Mouse (Mus musculus): ENCODE measurements around the gene Zdhhc16. TPM values are rescaled to one million over a fixed set of nuclear protein-coding genes. Genes with fewer than 3 reads are reported as not detected.
"Not testable (repeated sequence)": the region's sequence is repeated elsewhere in the genome, so short reads cannot be mapped to it uniquely, and the experiment has no call there.

The Zdhhc16 gene
- total RNA-seq, 2 experiments from 2014 or later: 22.1 to 46.8 TPM

DNA sequence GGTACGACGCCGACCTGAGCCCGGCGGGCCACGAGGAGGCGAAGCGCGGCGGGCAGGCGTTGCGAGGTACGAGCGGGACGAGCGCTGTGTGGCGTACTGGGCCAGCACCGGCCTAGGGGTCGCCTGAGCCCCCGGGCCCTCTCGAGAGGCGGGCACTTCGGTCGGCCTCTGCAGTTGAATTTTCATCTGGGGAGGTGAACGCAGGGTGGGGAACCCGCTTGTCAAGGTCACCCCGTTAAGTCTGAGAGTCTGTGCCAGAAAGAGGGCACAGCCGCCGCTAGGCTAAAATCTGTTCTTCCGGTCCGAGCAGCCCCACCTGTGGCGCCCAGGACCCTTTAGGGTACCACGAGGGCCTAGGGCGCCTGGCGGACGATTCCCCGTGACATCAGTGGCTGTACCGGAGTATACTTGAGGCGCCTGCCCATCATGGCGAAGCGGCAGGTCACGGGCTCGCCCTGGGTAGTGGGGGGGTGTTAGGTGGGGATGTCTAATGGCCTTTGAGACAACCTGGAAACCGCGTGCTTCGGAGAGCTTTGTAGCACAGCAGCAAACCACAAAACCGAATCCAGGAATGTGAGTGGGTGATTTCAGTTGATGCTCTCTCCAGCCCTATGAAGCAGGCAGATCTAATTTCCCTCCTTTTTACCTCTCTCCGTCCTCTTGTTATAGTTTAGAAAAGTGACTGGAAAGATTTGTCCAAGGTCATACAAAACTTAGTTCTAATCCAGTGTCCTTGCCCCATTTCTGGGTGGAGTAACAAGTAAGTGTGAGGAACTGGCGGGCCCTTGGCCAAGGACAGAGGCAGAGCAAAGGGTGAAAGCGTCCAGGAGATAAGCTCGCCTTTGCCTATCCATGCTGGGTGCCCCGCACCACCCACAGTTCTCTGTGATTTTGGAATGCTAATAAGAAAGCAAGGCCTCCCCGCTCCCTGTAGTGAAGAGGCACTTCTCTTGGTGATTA, 20.9 kb upstream of the Zdhhc16 start:
- ATAC-seq (replicated peaks; ENCODE audit: low FRiP score, low TSS enrichment, poor library complexity, severe bottlenecking): peak; percentile 43; the same call in 1 of the 2 replicates

DNA sequence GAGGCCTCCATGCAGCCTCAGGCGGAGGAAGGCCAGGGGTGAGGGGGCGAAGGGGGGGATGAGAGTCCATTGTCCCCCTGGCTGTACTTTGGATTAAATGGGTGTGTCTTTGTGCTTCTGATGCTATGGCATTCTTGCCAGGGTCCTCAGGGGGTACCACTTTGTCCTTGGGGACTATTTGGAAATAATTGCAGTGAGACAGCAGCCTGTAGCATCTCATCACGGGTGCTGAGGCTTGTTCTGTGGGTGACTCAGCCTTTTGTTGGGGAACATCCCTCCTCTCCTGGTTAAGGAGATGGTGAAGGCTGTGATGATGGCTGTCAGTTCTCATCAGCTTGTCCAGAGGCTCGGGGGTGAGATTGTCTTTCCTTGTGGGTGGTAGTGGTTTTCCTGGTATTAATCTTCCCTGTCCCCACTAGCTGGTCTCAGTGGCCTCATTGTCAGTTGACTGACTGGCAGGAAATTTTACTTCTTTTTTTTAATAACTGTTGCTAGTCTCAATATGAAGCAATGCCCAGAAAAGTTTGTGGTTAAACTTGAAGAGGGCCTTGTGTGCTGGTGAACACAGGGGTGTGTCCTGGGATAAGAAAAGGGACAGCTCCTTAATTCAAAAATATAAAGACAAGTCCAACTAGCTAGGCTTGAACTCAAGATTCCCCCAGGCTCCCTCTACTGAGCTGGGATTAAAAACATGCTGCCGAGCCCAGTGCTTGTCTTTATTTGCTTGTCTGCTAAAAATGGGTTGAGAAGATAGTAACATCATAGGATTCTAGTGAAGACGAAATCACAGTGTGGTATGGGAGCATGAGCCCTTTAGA, 19.3 kb upstream of the Zdhhc16 start:
- no peak for ATAC-seq (replicated peaks; ENCODE audit: low FRiP score, low TSS enrichment, poor library complexity, severe bottlenecking)

DNA sequence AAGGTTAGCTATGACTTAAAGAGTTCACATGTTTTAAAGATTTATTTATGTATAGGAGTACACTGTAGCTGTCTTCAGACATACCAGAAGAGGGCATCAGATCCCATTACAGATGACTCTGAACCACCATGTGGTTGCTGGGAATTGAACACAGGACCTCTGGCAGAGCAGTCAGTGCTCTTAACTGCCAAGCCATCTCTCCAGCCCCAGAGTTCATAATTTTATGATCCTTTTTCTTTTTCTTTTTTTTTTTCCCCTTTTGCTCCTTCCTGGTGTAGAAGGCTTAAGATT, 18.7 kb upstream of the Zdhhc16 start:
- not testable (repeated sequence) for ATAC-seq (replicated peaks; ENCODE audit: low FRiP score, low TSS enrichment, poor library complexity, severe bottlenecking)

DNA sequence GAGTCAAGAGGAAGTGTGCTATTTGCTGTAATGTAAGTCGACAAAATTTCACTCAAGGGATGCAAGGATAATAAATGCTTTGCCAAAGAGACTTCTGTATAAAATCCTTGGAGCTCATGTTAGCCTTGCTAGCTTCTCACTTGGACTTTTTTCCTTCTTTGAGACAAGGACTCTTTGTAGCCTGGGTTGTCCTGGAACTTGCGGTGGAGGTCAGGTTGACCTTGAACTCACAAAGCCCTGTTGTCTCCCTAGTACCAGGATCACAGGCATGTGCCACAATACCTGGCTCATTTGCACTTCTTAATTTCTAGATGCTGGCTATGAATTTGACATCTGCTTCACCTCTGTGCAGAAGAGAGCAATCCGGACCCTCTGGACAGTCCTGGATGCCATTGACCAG, 18.0 kb upstream of the Zdhhc16 start:
- no peak for ATAC-seq (replicated peaks; ENCODE audit: low FRiP score, low TSS enrichment, poor library complexity, severe bottlenecking)

DNA sequence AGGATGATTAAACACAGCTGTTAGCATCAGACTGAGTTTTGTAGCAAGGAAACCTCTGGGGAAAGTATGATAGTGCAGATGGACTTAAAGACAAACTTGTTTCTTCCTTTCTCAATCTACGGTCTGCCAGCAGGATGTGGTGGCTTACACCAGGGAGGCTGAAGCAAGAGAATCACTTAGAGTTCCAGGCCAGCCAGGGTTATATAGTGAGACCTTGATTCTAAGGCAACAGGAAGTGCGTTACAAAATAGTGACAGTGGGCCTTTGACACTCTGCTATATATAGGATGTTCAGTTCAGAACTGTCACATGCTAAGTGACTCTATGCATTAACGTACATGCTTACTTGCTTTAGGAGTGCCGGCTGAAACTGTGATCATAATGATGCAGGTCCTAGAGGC, 16.4 kb upstream of the Zdhhc16 start:
- ATAC-seq (replicated peaks; ENCODE audit: low FRiP score, low TSS enrichment, poor library complexity, severe bottlenecking): no peak

DNA sequence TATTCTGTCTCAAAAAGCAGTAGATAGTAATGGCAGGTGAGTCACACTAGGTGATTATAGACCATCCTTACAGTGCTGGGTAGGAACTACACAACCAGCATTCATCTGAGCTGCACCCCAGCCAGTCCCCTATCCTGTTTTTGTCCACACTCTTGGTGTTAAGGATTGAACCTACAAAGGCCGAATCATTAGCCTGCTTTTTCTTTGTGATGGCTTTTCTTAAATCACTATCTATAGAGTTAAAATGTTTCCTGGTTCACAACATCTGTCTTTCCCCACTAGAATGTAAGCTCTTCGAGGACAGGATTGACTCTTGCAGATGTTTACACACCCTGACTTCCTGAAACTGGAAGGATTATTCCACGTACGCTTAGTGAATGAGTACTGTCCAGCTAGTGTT, 13.8 kb upstream of the Zdhhc16 start:
- ATAC-seq (replicated peaks; ENCODE audit: low FRiP score, low TSS enrichment, poor library complexity, severe bottlenecking): no peak

DNA sequence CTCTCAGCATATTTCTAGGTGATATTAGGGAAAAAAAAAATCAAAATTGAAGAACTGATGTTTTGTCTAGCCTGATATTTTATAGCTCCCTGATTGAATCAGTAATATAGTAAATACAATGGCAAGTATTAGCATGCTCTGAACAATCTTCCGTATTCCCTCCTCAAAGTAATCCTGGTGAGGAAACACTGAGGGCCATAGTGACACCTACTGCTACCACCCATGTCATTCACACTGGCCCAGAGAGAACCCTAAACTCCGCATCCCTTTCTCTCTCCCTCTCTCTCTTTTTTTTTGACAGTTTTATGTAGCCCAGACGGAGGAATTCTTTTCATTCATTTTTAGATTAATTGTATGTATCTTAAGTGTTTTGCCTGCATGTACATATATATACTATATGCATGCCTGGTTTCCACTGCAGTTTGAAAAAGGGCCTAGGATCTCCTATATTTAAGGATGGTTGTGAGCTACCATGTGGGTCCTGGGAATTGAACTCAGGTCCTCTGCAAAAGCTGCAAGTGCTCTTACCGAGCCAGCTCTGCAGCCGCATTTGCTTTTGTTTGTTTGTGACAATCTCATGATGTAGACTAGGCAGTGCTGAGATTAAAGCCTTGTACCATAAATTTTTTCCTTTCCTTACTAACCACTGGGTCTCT, 12.7 kb upstream of the Zdhhc16 start:
- ATAC-seq (replicated peaks; ENCODE audit: low FRiP score, low TSS enrichment, poor library complexity, severe bottlenecking): no peak

DNA sequence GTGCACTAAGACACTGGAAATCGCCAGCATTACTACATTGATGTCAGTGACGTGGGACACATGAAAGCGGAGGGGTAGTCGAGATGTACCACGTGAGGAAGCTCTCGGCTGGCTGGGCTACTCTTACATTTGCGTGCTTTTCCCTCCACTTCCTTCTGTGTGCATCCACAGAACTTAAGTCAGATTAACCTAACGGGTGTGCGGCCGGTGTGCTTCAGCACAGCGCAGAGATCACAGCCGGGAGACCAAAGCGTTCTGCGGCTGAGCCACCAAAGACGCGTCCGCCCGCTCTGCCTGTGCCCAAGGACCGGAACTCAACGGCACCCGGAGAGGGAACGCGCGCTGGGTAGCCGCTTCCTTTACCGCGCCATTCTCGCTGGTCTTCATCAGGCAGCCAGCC, 594 bp upstream of the Zdhhc16 start:
- peak; percentile 40 for ATAC-seq (replicated peaks; ENCODE audit: low FRiP score, low TSS enrichment, poor library complexity, severe bottlenecking)

DNA sequence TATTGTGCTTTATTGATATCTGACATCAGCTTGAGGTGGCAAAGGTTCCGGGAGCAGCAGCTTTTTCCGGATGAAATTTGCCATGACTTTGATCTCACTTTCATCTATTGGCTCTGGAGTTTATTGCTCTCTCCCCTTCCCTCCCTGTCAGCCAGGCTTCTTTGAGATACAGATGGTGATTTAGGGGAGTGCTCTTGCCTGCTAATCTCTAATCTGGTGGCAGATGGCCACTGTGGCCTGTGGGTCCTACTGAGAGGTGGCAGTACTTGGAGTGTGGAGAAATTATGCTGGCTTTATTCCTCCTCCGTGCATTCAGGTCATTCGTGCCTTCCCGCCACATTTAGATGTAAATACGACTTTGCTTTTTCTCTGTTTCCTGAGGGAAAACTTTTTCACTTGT, 844 bp downstream of the Zdhhc16 start:
- peak; percentile 46; the same call in 1 of the 2 replicates for ATAC-seq (replicated peaks; ENCODE audit: low FRiP score, low TSS enrichment, poor library complexity, severe bottlenecking)

DNA sequence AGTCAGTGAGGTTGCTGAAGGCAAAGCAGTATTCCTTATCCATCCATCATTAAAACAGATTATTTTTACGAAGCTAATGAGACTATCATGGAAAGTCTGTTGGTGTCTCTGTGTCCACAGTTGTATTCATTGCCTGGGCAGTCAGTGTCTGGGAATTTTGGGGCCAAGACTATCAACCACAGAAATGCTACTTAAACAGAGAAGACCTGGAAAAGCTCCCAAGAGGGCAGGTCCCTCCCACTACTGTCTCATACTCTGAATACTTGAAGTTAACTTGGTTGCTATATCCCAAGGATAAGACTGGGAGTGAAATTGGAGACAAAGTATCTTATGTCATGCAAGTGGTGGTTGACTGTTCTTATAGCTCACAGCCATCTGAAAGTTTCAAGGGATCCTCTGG, 2.6 kb downstream of the Zdhhc16 start:
- ATAC-seq (replicated peaks; ENCODE audit: low FRiP score, low TSS enrichment, poor library complexity, severe bottlenecking): no peak

DNA sequence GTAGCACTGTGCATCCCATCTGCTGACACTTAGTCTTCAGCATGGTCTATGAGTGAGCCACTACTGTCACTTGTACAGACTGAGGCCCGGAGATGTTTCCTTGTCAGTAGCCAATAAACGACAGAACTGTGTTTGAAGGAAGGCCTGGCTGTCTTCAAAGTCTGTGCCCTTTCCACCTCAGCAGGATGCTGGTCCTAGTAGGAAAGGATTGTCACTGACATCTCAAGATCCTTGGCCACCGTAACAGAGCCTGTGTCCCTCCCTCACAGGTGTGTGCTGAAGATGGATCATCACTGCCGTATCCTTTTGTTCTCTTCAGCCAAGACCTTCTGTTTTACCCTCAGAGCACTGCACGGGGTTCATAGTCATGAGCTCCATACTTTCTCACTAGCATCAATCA, 5.3 kb downstream of the Zdhhc16 start:
- ATAC-seq (replicated peaks; ENCODE audit: low FRiP score, low TSS enrichment, poor library complexity, severe bottlenecking): no peak

DNA sequence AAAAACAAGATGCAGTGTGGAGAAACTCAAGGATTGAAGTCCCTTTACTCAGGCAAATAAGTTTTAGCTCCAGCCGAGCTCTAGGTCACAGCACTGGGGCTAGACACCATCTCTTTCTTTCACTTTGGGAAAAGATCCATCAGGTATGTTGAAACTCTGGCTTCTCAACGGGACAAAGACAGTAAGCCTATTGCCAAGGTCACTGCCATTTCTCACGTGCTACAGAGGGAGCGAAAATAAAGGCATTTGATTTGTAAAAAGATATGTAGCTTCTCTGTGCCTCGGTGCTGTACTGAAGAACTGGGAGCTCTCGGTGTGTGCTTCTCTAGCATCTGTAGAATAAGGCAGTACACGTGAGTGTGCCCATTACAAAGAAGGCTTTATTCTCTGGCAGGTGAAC, 10.6 kb downstream of the Zdhhc16 start:
- no peak for ATAC-seq (replicated peaks; ENCODE audit: low FRiP score, low TSS enrichment, poor library complexity, severe bottlenecking)

DNA sequence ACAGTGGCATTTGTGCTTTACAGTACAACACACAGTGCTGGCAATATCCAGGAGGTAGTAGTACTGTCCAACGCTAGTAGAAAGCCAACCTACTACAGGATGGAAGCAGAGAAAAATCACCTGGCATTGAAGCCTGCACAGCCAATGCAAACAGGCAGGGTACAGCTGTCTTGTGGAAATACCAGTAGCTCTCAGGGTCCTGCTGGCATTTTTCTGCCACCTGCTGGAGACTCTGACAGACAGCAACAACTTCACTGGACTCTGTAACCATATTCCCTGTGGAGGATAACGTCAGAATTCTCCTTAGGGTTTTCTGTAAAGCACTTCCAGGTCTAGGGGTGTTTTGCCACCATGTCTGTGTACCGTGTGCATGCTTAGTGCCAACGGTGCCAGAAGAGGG, 19.0 kb downstream of the Zdhhc16 start:
- ATAC-seq (replicated peaks; ENCODE audit: low FRiP score, low TSS enrichment, poor library complexity, severe bottlenecking): no peak; the same call in 1 of the 2 replicates

DNA sequence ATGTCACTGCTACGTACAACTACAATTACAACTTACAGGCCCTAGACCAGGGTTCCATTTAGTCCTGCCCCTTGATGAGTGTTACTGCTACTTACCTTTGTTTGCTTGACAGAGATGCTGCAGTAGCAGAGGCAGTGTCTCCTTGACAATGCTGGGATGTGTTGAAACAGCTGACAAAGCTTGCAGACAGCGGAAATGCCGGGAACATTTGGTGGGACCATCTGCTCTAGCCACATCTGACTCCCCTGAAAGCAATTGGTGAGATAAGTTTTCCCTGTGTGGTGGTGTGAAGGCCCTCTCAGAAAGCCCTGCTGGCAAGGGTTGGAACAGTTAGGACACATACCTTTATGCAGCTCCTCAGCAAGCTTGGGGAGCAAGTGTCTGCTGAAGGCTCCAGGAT, 20.3 kb downstream of the Zdhhc16 start:
- no peak for ATAC-seq (replicated peaks; ENCODE audit: low FRiP score, low TSS enrichment, poor library complexity, severe bottlenecking)

DNA sequence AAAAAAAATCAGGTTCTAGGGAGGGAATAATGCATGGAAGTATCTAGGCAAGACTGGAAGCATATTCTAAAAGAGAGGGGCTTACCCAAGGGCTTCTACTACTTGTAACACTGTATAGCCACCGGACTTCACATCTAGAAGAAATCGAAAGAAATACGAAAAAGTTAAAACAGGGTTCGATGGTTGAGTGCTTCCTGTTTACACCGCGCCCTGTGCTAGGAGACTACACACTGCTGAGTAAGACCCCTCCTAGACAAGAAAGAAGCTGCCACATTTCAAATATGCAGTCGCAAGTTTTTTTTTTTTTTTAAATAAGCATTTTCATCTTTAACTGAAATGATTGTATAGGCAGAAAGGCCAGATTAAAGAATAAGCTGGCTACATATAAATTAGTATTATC, 36.3 kb downstream of the Zdhhc16 start:
- no peak for ATAC-seq (replicated peaks; ENCODE audit: low FRiP score, low TSS enrichment, poor library complexity, severe bottlenecking)

DNA sequence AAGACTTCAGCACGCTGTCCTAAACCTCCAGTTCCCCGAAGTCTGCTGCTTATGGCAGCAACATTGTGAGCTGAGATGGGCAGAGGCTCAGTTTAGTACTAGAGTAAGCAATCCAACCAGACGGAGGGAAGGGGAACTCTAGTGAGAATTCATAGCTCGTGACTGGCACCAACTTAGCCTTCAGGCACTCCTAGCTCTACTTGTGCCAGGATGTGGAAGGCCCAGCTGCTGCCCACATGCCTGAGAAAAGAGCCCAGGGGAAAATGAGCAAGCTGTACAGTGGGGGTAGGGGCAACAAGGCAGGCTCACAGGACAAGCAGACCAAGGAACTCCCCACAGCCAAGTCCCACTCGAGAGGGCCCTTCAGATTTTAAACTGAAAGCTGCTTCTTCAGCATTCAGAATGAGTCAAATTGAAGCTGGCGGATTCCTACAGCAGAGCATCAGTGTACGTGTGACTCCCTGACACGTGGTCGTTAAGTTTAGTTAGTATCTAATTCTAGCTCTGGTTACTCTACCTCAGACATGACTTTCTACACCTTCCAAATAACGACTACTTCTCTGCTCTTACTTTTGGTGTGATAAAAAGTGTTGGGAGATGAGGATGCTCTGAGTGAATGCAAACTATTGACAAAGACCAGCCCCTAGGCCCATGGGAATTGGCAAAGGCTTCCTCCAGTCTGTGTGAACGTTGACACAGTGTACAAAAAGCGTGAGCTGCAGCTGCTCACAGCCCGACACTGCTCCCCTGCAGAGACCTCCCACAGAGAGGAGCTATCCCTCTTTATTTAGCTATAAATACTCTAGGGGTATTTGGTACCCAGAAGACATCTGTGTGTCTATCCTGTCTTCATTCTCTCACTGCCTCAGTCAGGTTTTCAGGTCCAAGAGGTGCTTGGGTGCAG, 40.9 kb downstream of the Zdhhc16 start:
- no peak for ATAC-seq (replicated peaks; ENCODE audit: low FRiP score, low TSS enrichment, poor library complexity, severe bottlenecking)

DNA sequence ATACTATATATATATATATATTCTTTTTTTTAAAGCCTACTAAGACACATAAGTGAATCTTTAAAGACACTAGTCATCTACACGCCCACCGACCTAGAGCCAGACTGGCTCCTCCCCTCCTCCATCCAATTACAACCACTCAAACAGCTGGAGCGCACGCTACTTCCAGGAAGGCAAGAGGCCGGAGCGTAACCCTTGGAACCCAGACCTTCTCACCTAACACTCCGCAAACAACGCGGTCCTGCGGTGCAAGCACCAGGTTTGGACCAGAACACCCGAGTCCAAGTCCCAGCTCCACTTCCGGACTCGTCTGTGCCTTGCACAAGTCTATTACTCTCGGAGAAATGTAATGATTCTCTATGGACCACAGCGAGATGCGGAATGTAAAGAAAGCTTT, 47.1 kb downstream of the Zdhhc16 start:
- ATAC-seq (replicated peaks; ENCODE audit: low FRiP score, low TSS enrichment, poor library complexity, severe bottlenecking): 0 out of 2 replicates have a peak, but pooled peaks have one; percentile 33

DNA sequence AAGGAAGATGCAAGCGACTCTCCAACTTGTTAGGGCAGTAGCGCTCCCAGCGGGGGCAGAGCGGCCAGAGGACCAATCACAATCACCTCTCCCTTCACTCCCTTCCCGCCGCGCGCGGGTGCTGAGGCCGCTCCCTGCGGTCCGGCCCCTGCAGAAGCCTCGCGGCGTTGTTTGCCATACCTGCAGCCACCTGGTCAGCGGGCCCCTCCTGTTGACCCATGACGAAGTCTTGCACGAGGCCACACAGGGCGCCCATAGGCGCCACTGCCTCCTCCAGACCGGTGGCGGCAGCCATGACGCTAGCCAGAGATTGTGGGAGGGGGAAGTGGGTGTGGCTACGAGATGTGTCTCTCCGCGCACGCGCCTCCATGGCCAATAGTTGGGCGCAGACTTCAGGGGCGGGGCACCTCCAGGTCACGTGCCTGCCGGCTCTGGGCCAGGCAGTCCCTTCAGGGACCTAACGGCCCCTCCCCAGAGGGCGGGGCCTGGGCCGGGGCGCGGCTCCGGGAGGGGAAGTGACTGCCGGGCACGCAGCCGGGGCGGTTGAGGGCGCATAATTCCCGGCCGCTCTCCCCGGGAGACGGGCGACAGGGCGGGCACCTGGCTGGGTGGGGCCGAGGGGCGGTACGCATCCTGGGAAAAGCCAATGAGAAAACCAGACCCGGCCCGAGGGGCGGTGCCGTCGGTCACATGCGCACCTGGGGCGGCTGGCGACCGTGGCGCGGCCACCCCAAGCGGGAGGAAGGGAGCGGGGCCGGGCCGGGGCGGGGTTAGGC, 47.7 kb downstream of the Zdhhc16 start, which contains the start of gene Mms19:
Mms19 (minus strand) TSS at position 339 of the 776 bp plus-strand sequence.
- peak; percentile 89 for ATAC-seq (replicated peaks; ENCODE audit: low FRiP score, low TSS enrichment, poor library complexity, severe bottlenecking)
